Mouse (Mus musculus) heart, adult 8-10 months (tissue): ENCODE results near the gene Gm17387. TPM values are rescaled to one million over a fixed set of nuclear protein-coding genes. Genes with fewer than 3 reads are reported as not detected.
A peak's percentile ranks its signal among the peaks of the same experiment; 100 is the strongest.
"Not testable (repeated sequence)": the region's sequence is repeated elsewhere in the genome, so short reads cannot be mapped to it uniquely, and the experiment has no call there.

Experiments used
- DNase-seq: peaks from one replicate; pipeline ENCODE4 v3.0.0; 2022; ENCODE audit warnings: low spot score
- total RNA-seq, 4 experiments: library from RNA; stranded (reverse); gene quantifications; 2 replicates each; pipeline ENCODE4 v1.2.4; 2022

Gm17387 gene
- total RNA-seq, 4 experiments from 2014 or later, result not detected

DNA sequence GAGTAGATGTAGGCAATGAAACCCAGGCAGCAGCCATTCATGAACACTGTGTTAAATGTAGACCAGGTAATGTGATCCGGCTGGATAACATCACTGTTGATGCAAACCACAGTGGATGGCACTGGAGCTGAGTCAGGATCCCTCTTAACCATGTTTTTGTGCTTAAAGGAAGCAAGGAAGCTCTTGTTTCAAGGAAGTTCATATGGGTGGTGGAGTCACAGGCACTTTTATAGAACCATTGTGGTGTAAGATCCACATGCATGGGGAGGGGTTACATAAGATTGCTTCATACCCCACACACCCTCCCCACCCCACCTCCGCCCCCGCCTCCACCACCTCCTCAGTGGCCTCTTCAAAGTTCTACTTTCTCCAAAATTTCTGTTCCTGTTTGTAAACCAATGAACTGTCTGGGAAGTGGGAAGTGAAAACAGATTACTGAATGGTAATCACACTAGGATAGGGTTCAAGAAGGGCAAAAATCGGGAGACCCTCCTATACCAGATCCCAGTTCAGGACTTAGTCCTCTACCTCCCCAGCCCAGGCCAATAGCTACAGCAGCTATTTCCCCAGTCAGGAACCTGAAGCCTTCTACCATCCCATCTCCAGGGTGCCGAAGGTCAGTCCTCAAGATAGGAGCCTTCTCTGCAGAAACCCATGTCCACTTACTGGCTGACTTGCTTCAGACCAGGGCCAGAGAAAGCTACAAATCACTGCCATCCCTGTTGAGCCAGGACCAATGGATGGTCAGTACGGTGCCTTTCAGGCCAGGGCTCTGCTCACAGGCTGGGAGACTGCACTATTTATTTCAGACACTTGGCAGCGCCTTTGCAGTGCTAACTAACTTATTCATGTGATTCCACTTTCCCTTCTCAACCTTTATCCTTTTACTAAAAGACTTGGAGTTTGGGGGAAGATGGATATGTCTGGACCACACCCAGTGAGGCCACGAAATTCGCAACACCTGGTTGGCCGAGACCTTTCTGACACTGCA lies 11.9 kb upstream of the Gm17387 start:
- DNase-seq, result no peak

DNA sequence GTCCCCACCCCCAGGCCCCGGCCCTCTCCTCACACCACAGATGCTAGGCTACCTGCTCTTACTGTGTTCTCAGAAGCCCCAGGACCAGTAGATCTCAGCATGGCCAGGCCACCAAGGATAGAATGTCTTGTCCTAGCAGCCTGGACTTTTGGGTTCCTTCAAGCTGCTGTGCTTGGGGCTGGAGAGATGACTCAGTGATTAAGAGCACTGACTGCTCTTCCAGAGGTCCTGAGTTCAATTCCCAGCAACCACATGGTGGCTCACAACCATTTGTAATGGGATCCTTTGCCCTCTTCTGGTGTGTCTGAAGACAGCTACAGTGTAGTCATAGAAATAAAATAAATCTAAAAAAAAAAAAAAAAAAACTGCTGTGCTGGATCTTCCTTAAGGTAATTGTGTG lies 11.1 kb upstream of the Gm17387 start, which contains the start of gene Ifitm6:
Gene Ifitm6, minus strand, starts transcription at position 101 of the 400 bp plus-strand sequence.
- not testable (repeated sequence) for DNase-seq

DNA sequence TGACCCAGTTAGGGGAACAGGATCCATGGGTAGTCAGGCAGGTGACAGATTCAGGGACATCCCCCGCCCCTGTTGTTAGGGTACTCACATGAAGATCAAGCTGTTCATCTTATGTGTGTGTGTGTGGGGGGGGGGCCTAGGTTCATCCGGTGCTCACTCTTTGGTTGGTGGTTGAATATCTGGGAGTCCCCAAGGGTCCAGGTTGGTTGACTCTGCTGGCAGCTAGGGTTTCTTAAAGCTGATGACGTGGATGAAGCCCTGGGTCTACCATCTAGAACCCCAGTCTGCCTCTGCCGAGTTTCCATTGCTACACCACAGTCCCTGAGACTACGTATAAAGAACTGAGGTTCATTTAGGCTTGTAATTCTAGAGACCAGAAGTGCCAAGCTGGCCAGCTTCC lies 9.9 kb upstream of the Gm17387 start:
- no peak for DNase-seq

DNA sequence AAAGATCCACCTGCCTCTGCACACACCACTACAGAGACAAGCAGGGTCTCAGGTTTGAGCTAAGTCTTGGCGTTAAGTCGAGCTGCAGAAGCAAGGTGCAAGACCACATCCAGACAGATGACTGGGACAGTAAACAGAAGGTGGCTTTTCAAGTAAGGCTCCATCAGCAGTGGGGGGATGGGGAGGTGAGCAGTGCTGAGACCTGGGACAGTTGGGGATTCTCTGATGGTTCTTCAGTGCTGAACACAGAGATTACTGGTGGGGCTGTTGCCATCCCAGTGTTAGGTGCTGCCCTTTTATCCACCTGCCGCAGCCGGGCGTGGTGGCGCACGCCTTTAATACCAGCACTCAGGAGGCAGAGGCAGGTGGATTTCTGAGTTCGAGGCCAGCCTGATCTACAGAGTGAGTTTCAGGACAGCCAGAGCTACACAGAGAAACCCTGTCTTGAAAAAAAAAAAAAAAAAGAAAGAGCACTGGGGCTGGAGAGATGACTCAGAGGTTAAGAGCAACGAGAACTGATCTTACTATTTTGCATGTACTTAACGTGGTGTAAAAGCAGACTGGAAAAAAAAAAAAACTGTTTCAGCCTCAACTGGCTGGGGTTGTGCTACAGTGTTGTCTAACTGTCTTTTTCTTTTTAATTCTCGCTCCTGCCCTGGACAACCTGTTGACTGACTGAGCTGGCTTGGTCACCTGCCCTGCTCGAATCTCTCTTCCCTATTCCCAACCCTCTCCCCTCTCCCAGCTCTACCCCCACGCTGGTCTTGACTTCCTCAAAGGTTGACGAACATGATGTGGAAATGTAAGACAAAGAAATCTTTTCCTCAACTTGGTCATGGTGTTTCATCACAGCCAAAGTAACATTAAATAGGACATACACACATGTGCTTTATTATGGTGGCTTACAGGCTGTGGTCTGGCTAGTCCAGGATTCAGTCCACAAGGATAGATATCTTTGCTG lies 7.2 kb upstream of the Gm17387 start:
- no peak for DNase-seq

DNA sequence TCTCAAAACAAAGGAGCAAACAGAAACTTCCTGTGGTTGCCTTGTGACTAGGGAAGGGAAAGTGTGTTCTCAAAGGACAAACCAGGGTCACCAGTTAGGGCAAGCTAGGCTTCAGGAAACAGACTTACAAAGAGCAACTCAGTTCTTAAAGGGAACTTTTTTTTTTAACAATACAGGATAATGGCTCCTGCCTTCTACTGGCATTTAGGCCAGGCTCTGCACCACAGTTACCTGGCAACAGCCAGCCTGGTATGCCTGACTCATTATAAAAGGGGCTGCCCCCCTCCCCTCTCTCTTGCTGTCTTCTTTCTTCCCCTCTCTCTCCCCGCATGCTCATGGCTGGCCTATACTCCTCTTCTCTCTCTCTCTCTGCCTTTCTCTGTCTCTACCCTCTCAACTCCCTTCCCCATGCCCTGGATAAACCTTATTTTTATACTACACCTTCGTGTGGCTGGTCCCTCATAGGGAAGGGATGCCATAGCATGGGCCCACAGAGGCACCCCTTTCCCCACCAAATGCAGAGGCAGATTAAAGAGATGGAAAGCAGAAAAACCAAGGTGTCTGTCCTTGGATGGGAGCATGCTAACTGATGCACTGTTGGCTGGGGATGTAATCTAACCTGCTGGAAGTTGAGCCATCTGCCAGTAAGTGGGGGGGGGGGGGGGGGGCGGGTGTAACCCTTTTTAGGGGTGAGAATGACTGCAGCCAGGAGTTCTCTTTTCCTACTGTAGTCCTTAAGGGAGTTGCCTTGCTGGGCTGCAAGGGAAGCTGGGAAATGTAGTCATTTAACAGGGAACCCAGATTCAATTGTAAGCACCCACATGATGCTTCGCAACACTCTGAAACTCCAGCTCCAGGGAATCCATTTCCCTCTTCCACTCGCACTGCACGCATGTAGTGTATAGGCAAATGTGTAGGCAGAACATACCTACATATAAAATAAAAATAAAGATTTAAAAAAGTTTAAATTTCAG lies 3.8 kb upstream of the Gm17387 start:
- DNase-seq, result no peak

DNA sequence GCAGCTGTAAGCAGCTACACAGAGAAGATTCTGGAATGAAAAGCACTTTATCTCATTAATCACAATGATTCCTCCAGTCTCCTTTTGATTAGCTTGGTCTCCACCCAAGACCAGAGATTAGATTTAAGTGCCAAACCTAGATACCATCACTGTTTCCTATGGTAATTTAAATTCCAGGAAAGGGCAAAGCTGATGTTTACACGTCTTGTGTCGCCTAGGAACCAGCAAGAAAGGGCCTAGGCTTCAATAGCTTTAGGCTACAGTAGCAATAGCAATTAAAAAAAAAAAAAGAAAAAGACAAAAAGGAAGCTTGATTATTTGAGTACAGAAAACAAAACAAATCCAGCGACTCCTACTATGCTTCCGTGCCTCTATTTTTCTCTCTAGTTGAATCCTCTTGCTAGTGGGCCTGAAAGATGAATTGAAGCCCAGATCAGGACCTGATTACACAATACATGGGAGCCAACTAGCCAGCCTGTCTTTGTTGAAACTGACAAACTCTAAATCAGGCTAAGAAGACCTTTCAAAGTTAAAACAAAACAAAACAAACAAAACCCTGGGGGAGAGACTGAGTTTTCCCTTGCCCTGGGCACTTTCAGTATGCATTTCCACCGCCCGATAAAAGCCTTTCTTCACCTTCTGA lies 2.7 kb upstream of the Gm17387 start:
- no peak for DNase-seq

DNA sequence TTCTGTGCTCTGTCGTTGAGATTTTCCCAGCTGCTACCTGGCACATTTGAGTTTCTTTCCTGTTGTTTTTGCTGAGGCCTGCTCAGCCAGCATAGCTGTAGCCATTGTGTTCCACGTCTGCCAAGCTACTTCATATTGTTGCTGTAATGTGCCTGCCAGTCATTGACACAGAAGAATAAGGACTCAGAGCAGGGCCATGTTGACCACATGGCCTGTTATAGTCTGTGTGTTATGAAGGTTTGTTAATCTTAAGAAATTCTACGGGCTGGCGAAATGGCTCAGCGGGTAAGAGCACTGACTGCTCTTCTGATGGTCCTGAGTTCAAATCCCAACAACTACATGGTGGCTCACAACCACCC lies 2.2 kb upstream of the Gm17387 start:
- no peak for DNase-seq

DNA sequence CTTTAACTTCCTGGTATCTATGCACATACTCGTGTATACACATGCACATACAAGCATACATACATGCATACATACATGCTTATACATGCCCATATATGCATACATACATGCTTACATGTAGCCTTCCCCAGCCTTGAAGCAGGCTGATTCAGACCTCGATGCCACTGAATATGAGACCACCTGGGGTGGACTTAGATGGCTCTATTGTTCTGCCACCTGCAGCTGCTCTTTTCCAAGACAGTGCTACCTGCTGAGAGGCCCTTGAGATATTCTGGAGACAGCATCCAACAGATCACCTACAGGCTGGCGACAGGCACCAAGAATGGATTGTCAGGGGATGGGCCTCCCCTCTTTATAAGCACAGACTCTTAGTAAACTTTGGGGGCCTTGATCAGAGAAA lies 1.5 kb downstream of the Gm17387 start:
- DNase-seq, result no peak

DNA sequence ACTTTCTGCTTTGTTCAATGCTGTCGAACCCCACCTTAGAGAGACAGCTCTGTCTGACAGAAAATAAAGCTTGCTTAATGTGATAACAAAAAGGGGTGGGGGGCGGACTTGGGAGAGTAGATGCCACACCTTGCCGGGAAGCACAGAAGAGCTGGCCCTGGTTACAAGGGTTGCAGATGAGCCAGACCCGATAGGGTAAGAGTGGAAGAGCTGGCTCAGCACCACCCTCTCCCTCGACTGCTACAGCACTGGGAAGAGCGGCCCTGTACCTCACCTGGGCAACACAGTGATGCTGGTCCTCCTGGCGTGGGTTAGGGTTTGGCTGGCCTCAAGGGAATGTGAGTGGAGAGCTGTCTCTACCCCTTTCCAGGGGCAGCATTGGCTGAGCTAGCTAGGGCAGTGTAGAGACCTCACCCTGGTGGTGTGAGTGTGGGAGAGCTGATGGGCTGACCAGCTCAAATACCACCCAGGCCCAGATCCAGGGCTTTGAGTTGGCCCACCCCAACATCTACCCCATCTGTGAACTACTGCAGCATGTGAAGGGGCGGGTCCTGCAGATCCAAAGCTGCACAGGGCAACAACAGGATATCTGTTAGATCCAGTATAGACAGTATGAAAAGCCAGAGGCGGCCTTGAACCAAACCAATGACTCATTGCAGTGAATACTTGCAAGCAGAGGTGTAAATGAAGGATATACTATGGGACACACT lies 3.7 kb downstream of the Gm17387 start:
- no peak for DNase-seq

DNA sequence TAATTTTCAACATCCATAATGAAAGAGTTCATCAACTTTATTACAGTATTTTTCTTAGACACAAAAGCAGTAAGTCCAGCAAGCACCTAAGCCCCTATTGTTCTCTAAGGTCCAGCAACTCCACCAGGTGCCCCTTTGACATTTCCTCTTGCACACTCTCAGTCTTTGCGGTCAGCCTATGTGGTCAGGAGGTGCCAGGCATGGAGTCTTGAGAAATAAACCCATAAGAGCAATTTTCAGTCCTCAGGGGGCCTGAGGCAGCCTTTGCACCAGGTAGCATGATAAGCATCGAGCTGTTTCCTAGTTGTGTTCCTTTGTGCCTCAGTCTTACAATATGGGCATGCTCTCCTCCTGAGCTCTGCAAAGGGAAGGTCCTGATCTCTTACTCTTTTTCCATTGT lies 7.7 kb downstream of the Gm17387 start:
- not testable (repeated sequence) for DNase-seq

DNA sequence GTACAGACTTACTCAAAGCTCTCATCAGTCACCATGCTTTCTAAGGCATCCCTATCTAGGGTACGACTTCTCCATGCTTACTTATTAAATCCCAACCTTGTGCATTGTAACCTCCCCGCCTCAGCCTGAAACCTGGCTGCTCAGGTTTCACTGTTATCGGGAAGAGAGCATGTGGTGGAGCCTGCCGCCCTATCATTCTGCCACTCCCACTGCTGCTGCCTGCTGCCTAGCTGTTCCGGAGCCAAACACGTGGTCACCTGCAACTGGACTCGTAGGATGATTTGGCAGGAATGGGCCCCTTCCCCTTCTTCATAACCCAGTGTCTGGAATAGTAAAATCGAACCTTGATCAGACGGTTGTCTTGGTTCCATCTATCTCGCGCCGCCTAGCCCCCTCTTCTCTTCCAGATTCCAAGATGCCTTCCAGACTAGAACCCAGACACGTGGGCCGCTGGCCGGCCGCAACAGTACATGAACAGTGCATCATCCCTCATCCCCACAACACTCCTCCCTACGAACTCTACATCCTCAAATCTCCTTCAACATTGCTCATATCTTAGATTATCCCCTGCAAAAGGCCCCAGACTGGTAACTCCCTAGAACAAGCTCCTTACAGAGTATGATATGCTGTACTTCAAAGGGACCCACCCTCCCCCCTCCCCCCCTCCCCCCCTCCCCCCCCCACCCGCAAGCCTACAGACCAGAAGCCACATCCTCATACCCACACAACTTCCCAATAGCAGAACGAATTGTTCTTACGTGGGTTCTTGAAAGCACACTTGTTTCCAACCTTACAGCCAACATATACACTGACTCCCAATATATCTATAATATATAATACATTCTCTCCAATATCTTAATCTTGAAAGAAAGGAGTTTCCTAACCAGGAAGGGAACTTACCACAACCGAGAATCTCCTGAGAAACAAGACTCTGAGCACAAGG lies 9.4 kb downstream of the Gm17387 start:
- no peak for DNase-seq

DNA sequence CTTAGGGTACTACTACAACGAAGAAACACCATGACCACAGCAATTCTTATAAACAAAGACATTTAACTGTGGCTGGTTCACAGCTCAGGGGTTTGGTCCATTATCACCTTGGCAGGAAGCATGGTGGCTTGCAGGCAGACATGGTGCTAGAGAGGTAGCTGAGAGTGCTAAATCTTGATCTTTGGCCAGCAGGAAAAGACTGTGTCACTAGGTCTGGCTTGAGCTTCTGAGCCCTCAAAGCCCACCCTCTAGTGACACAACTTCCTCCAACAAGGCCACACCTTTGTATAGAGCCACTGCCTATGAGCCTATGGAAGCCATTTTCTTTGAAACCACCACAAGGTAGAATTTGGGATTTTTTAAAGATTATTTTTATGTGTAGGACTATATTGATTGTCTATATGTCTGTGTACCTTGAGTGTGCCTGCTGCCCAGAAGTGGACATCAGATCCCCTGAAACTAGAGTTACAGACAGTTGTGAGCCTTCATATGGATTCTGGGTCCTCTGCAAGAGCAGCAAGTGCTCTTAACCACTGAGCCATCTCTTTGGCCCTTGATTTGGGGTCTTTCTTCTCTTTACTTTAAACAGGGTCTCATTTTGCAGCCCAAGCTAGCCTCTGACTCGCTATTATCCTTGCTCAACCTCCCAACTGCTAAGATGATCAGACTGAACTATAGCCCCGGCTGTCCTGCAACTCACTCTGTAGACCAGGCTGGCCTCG lies 10.6 kb downstream of the Gm17387 start:
- DNase-seq, result no peak

DNA sequence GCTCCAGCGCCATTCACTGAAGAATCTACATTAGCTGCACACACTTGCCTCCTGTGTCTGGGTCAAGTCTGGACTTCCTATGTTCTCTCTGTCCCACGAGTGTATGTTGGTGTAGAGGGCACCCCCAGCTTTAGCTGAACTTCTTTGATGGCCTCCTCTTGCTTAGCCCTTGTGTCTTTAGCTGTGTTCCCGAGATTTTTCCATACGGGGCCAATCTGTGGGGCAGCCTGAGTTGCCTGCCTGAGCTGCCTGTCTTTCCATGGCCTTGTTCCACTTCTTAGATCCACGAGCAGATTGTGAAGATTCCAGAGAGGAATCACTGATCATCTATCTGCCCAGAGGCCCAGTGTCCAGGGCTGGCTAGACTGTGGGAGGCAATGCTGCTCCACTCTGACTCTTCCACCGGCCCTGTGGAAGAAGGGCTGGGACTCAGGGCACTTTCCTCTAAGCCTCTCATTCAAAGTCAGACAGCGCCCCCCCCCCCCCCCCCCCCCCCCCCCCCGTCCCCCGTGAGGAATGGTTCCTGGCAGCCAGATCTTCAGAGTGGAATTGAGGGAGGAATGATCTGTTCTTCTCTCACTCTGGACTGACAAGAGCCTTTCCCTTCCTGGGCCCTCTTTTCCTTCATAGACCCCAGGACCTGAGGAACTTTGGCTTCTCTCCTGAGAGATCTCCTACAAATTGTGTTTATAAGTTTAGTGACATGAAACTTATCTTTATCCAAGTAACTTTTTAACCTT lies 12.1 kb downstream of the Gm17387 start:
- peak; percentile 19 for DNase-seq

DNA sequence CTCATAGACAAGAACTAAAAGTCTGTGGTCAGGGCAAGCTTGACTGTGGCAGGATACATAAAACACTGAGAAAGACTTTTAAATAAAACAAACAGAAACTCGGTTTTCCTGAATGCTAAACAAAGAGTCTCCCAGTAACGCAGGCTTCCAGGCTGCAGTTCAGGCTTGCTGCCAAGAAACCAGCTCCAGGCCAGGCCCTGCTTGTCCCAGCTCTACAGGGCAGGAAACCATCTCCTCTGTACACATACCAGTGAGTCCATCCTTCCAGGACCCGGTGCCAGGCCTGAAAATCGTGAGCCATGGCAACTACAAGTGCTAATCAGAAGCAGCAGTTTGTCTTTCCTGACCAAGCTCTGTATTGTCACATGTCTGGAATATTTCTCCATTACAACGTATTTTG lies 12.7 kb downstream of the Gm17387 start:
- DNase-seq, result peak; percentile 80

DNA sequence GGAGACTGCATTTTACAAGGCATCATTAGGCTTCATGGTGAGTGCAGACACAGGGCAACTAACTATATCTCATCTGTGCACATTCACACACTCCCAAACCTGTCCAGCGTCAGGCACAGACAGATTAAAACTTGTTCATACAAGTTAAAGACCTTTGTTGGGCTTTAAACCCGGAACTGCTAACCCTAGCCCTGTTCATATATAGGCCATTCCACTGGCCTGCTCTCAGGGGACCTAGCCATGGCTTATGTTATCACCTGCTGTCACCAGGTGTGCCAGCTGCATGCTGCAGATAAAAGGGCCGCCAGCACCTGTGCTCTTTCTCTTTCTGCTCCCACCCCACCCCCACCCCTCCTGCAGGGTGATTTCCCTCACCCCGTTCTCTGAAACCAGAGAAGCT lies 13.6 kb downstream of the Gm17387 start:
- no peak for DNase-seq

DNA sequence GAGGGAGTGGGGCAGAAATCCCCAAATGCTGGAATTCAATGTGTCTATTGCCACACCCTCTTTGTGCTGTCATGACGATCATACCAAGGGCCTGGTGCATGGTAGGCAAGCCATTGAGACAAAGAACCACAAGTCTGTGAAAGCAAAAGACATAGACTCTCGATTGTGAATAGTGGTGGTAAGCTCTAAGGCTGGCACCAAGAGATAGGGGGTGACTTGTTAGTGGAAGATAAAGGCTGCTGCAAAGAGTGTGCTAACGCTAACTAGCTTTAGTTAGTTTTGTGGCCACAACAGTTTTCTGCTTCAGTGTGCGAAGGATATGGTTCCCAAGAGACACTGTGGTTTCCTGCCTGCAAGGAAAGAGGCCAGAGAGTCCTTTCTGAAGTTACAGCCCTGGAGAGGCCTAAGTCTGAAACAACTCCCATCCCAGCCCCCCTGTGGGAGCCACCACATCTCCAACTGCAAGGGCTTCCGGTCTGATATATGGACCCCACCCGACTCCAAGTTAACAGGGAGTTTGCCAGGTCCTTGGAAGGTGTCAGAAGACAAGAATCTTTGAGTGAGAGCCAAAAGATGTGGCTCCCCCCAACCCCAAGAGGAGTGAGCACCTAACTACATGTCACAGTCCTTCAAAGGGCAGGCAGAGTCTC lies 18.1 kb downstream of the Gm17387 start:
- peak; percentile 59 for DNase-seq
